Mouse (Mus musculus) liver, embryonic 14.5 days (tissue): ENCODE results near the gene Spon1.

Experiments used
- CTCF ChIP-seq: IDR thresholded peaks from 2 replicates; pipeline ENCODE4 v1.5.1; 2016; ENCODE audit warnings: antibody characterized with exemption, low read depth, control low read depth
- EP300 ChIP-seq: IDR thresholded peaks from 2 replicates; pipeline ENCODE4 v1.6.1; 2016; ENCODE audit warnings: antibody characterized with exemption, low read depth

- TF ChIP-seq CTCF = no peak
- no peak for TF ChIP-seq EP300
Measured at GRCm38 (mm10) chr7:114058927-114059441, 293.2 kb downstream of the Spon1 start.
